Mouse (Mus musculus) kidney, embryonic 14.5 days (tissue): Measurements from ENCODE around the gene Dcp1a. TPM values are rescaled to one million over a fixed set of nuclear protein-coding genes. Genes with fewer than 3 reads are reported as not detected.

Source experiments
- ATAC-seq: fragments of 200-750 bp; cut with Nextera tagmentation; 2 replicates; pipeline ENCODE4 v1.8.0; 2017; ENCODE audit warnings: moderate number of reproducible peaks, mild to moderate bottlenecking, moderate TSS enrichment, moderate library complexity; ENCODE audit not compliant: low FRiP score, low TSS enrichment
- H3K27ac ChIP-seq: fragments of 300-500 bp; sonication (generic); 2 replicates; pipeline ENCODE4 v1.5.1; 2014; ENCODE audit warnings: low read depth, mild to moderate bottlenecking, low read length, moderate library complexity, mixed read lengths
- H3K27me3 ChIP-seq: fragments of 300-500 bp; sonication (generic); 2 replicates; pipeline ENCODE4 v1.6.1; 2014; ENCODE audit warnings: mild to moderate bottlenecking, low read length; ENCODE audit not compliant: control insufficient read depth, insufficient read depth
- H3K36me3 ChIP-seq: fragments of 300-500 bp; sonication (generic); 2 replicates; pipeline ENCODE4 v1.6.1; 2014; ENCODE audit warnings: low read length, mixed read lengths; ENCODE audit not compliant: control insufficient read depth, insufficient read depth
- H3K4me1 ChIP-seq: fragments of 300-500 bp; sonication (generic); 2 replicates; pipeline ENCODE4 v1.6.1; 2014; ENCODE audit warnings: low read length, mixed read lengths; ENCODE audit not compliant: control insufficient read depth, insufficient read depth
- H3K4me2 ChIP-seq: fragments of 300-500 bp; sonication (generic); replicated peaks from 2 replicates; pipeline ENCODE4 v1.6.1; 2014; ENCODE audit warnings: low read depth, mild to moderate bottlenecking, low read length
- H3K4me3 ChIP-seq: fragments of 300-500 bp; sonication (generic); 2 replicates; pipeline ENCODE4 v1.5.1; 2014; ENCODE audit warnings: mild to moderate bottlenecking, low read length
- H3K9ac ChIP-seq: fragments of 300-500 bp; sonication (generic); 2 replicates; pipeline ENCODE4 v1.6.1; 2014; ENCODE audit warnings: low read depth, mild to moderate bottlenecking, low read length, moderate library complexity
- H3K9me3 ChIP-seq: fragments of 300-500 bp; sonication (generic); 2 replicates; pipeline ENCODE4 v1.6.1; 2016; ENCODE audit warnings: low read length; ENCODE audit not compliant: control insufficient read depth
- WGBS: fragments of 180-500 bp; shearing (Covaris S2); extraction: QIAGEN DNeasy Blood & Tissue Kit; methylation state at CpG from one replicate; pipeline ENCODE4 v1.1.7; 2014; 5-methylcytosine and 5-hydroxymethylcytosine counted together
- polyA plus RNA-seq: library from polyadenylated mRNA; unstranded; fragments of >200 nt; fragmentation: Nextera tagmentation; extraction: Ambion mirVana; gene quantifications from 2 replicates; pipeline ENCODE4 v1.2.1, GENCODE M21; 2014

Dcp1a gene
- 19.0 and 31.1 TPM in 2 replicates for polyA plus RNA-seq

GRCm38 (mm10) chr14:30479361-30479948, at the start of gene Dcp1a:
Gene Dcp1a (plus strand): TSS chr14:30479535.
- no peaks in the 10 kb centered on the region for H3K27me3 ChIP-seq
- peak within 1 kb of the TSS; percentile 86 for H3K4me3 ChIP-seq
- H3K27ac ChIP-seq = peak within 1 kb of the TSS; percentile 76
- H3K36me3 ChIP-seq = peaks cover 21% of the 10 kb centered on the region
- peak; percentile 99 for ATAC-seq
- under 1% methylated on average over 39 of the region's 39 CpGs for WGBS
- peaks cover 7% of the 10 kb centered on the region; the same call in 1 of the 2 replicates for H3K4me1 ChIP-seq
- no peaks in the 10 kb centered on the region for H3K9me3 ChIP-seq
- H3K9ac ChIP-seq = peak within 1 kb of the TSS; percentile 90
- H3K4me2 ChIP-seq = peak within 1 kb of the TSS; percentile 61

- Histone ChIP-seq H3K27me3 (no peaks in the 10 kb centered on the region), H3K4me2 (no peak overlapping the region), H3K36me3 (no peaks in the 10 kb centered on the region), H3K27ac (no peak overlapping the region), H3K4me1 (0 out of 2 replicates have a peak, but pooled peaks cover 4% of the 10 kb centered on the region), H3K4me3 (no peak overlapping the region), H3K9me3 (no peaks in the 10 kb centered on the region), H3K9ac (no peak overlapping the region)
- no peak for ATAC-seq
- 69% methylated on average over 9 of the region's 9 CpGs for WGBS
These were observed 49.7 kb upstream of the Dcp1a start for GRCm38 (mm10) chr14:30429606-30430005.

GRCm38 (mm10) chr14:30430026-30430425, 49.3 kb upstream of the Dcp1a start:
- Histone ChIP-seq H3K4me1 (0 out of 2 replicates have a peak, but pooled peaks cover 4% of the 10 kb centered on the region), H3K27ac (no peak overlapping the region), H3K4me3 (no peak overlapping the region), H3K36me3 (no peaks in the 10 kb centered on the region), H3K27me3 (no peaks in the 10 kb centered on the region), H3K4me2 (no peak overlapping the region), H3K9ac (no peak overlapping the region), H3K9me3 (no peaks in the 10 kb centered on the region)
- ATAC-seq = no peak
- WGBS = 93% methylated on average over 9 of the region's 9 CpGs

- Histone ChIP-seq H3K4me2 (no peak overlapping the region), H3K27ac (no peak overlapping the region), H3K9me3 (no peaks in the 10 kb centered on the region), H3K9ac (no peak overlapping the region), H3K27me3 (no peaks in the 10 kb centered on the region), H3K4me1 (0 out of 2 replicates have a peak, but pooled peaks cover 1% of the 10 kb centered on the region), H3K4me3 (no peak overlapping the region), H3K36me3 (no peaks in the 10 kb centered on the region)
- 74% methylated on average over 5 of the region's 5 CpGs for WGBS
- ATAC-seq = no peak
These were observed 48.9 kb upstream of the Dcp1a start for GRCm38 (mm10) chr14:30430446-30430845.

GRCm38 (mm10) chr14:30435316-30435715, 44.0 kb upstream of the Dcp1a start:
- ATAC-seq = no peak
- H3K4me3 ChIP-seq = no peak overlapping the region
- H3K9ac ChIP-seq = no peak overlapping the region
- no peaks in the 10 kb centered on the region for H3K9me3 ChIP-seq
- H3K27me3 ChIP-seq = no peaks in the 10 kb centered on the region
- no peak overlapping the region for H3K27ac ChIP-seq
- WGBS = 90% methylated on average over 5 of the region's 5 CpGs
- no peaks in the 10 kb centered on the region for H3K36me3 ChIP-seq
- no peaks in the 10 kb centered on the region for H3K4me1 ChIP-seq
- no peak overlapping the region for H3K4me2 ChIP-seq

DNA sequence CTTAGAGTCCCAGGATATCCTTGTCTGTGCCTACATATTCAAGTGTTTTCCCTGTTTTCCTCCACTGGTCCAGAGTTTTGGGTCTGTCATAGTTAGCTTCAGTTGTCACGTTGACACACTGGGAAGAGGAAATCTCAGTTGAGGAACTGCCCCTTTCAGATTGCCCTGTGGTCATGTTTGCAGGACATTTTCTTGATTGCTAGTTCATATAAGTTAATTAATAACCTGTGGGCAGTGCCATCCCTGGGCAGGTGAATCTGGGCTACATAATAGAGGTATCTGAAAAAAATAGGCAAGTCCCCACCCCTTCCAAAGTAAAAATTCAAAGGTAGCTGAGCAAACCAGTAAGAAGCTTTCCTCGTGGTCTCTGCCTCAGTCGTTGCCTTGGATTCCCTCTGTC, 39.4 kb upstream of the Dcp1a start:
- Histone ChIP-seq H3K27me3 (no peaks in the 10 kb centered on the region), H3K36me3 (no peaks in the 10 kb centered on the region), H3K4me1 (no peaks in the 10 kb centered on the region), H3K27ac (no peak overlapping the region), H3K4me2 (no peak overlapping the region), H3K4me3 (no peak overlapping the region), H3K9me3 (no peaks in the 10 kb centered on the region), H3K9ac (no peak overlapping the region)
- no peak for ATAC-seq
- 84% methylated on average over 3 of the region's 3 CpGs for WGBS

- ATAC-seq = no peak
- H3K4me3 ChIP-seq = no peak overlapping the region
- peak overlapping the region; percentile 15; the same call in 1 of the 2 replicates for H3K4me2 ChIP-seq
- H3K9ac ChIP-seq = no peak overlapping the region; the same call in 1 of the 2 replicates
- no peak overlapping the region for H3K27ac ChIP-seq
- no peaks in the 10 kb centered on the region for H3K27me3 ChIP-seq
- H3K4me1 ChIP-seq = peaks cover 13% of the 10 kb centered on the region
- no peaks in the 10 kb centered on the region for H3K36me3 ChIP-seq
- WGBS = 22% methylated on average over 13 of the region's 13 CpGs
- H3K9me3 ChIP-seq = no peaks in the 10 kb centered on the region
These were observed 23.3 kb upstream of the Dcp1a start for GRCm38 (mm10) chr14:30455801-30456595.

DNA sequence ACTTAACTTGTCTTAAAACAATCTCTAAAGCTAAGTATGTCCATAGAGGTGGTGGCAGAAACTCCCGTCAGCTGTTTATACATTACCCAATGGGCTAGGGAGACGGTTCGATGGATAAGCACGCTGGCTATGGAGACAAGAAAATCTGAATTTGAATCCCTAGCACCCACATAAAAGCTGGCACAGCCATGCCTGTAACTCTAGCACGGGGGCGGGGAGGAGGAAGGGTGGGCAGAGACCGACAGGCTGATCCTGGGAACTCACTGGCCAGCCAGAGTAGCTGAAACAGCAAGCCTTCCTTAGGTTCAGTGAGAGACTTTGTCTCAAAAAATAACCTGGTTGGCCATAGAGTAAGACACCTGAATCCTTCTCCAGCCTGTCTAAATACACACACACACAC, 21.9 kb upstream of the Dcp1a start:
- H3K4me2 ChIP-seq = no peak overlapping the region
- H3K27me3 ChIP-seq = no peaks in the 10 kb centered on the region
- H3K4me3 ChIP-seq = no peak overlapping the region
- no peaks in the 10 kb centered on the region for H3K36me3 ChIP-seq
- ATAC-seq = no peak
- no peak overlapping the region for H3K9ac ChIP-seq
- H3K4me1 ChIP-seq = peaks cover 13% of the 10 kb centered on the region
- no peaks in the 10 kb centered on the region for H3K9me3 ChIP-seq
- 57% methylated on average over 7 of the region's 7 CpGs for WGBS
- H3K27ac ChIP-seq = no peak overlapping the region

- Histone ChIP-seq H3K27ac (no peak overlapping the region), H3K4me3 (no peak overlapping the region), H3K27me3 (no peaks in the 10 kb centered on the region), H3K4me1 (peaks cover 13% of the 10 kb centered on the region), H3K9me3 (no peaks in the 10 kb centered on the region), H3K4me2 (no peak overlapping the region), H3K9ac (no peak overlapping the region), H3K36me3 (no peaks in the 10 kb centered on the region)
- no peak for ATAC-seq
- WGBS = 17% methylated on average over 2 of the region's 2 CpGs
These were observed 21.4 kb upstream of the Dcp1a start for GRCm38 (mm10) chr14:30457897-30458296.
